Mouse (Mus musculus): Measurements from ENCODE around the gene Ccdc159. TPM values are rescaled to one million over a fixed set of nuclear protein-coding genes. Genes with fewer than 3 reads are reported as not detected.

Ccdc159 gene
- 2.1 TPM for polyA plus RNA-seq (2014; fragmentation: Illumina TruSeq; extraction: RNeasy Lipid Tissue Mini Kit (QIAGEN cat#74804); ENCODE audit: insufficient read depth, low read depth, low replicate concordance)

DNA sequence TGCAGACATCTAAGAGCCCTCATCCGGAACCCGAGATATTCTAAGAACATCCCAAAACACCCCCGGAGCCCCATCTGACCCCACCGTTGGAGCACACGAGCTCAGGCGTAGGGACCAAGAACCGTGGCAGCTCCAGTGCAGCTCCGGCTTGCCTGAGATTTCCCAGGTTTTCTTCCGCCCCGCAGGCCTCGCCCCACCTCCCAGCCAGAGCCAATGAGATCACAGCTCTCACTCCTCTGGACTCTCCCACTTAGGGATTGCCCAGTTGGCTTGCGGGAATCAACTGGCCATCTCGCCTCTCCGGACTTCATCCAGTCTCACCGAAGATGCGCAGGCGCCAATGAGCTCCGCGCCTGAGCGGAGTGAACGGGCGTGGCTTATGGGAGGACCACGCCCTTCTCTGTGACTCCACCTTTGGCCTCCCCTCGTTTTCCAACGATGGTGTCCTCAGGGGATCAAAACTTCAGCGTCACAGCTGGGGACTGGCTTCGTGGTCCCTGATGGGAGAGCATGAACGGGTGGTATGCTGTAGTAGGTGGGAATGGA is at the start of gene Ccdc159, which contains the start of gene Tmem205:
Gene Ccdc159 (plus strand): TSS at position 264 of the 546 bp plus-strand sequence.
Gene Tmem205 (minus strand): TSS at position 349 of the 546 bp plus-strand sequence.

DNA sequence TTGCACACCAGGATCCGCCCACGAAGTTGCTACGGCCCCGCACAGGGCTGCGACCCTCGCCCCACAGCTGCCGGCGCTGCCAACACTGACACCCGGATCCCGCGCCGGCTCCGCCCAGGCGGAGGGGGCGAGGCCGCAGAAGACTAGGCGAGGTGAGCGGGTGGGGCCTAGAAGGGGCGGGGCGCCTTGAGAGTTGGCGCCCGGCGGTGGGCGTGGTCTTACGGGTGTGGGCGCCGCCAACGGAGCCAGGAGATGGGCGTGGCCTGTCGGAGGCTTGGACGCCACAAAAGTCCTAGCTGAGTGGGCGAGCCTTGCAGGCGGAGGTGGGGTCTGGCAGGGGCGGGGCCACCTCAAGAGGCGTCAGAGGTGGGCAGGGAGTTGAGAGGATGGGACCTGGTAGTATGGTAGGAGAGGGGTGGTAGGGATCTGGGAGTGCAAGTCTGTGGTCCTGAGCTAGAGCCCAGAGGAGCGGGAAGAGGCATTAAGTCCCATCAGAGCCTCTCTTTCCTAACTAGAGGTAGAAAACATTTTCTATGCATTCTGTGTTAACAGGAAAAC is 9.2 kb upstream of the Ccdc159 start, which contains the start of gene Rab3d:
Gene Rab3d (minus strand): TSS at position 158 of the 558 bp plus-strand sequence.

DNA sequence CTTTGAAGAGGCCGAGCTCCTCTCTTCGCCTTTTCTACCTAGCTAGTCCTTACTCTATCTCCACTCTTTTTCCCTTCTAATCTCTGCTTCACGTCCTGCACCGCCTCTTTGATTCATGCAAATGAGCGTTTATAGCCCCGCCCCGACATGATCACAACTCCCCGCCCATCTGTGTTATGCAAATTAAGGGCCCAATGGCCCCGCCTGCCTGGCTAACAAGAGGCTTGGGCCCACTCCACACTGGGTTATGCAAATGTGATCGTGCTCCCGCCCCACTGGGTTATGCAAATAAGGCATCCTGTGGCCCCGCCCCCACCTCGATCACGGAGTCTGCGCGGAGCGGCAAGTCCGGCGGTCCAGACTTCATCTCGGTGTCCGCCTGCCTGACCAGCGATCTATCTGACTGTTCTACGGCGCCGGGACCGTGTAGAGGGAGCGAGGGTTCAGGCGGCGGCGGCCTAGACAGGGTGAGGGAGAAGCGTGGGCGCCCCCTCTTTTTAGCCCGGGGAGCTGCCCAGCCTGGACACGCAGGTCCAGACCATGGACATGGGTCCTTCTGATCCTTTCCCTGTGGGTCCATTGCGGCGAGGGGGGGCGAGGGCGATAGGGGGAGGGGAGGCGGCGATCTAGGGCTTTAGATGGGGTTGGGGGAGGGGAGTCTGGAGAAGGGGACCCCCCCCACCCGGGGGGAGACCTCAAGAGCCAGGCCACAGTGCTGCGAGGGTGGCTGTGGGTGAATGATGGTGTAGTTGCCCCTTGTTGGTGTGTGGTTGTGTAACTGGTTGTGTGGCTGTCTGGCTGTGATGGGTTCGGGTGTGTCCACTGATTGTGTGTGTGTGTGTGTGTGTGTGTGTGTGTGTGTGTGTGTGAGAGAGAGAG is 9.7 kb downstream of the Ccdc159 start, which contains the start of gene Plppr2:
Gene Plppr2 (plus strand): TSS at position 342 of the 879 bp plus-strand sequence.

DNA sequence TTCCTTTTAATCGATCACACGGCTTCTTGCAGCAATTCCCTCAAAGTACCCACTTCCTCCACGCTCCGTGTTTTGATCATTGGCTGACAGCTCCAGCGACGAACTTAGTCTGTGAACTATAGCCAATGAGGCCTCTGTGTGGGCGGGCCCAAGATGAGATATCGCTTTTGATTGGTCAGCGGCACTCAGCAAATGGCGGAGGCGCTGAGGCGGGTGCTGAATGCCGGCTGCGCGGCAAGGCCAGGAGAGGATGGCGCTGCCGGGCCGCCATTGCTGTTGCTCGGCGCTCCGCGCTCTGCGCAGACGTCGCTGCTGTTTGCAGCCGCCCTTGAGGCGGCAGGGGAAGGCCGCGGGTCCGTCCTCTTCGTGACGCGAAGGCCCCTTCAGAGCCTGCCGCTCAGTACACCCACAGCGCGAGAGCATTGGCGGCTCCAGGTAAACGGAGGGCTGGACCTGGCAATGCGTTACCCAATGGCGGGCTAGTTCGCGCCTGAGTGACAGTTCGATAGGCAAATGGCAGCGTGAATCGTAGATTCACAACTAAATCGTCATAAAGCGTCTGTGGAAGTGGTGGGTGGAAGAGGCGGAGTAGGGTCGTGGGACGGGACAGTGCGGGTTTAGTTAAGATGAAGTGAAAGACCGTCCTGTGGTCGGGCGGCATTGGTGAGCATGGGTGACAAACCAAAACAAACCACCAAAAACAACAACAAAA is 28.5 kb downstream of the Ccdc159 start, which contains the start of gene Swsap1:
Gene Swsap1 (plus strand): TSS at position 186 of the 712 bp plus-strand sequence.

DNA sequence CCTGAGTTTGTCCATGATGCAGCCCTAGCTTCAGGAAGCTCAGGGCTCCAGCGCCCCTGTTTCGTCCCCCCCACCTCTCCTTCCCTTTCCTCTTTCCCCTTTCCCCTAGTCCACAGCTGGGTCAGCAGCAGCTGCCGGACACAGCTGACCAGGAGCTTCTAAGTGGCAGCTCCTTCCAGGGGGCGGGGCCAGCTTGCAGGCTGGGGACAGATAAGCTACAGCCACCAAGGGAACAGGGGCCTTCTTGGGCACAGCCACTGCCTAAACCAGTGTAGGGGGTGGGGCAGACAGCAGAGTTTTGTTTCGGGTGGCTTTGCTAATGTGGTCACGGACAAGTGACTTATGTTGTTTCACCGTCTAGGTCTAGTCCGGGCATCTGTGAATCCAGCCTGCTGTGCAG is 36.1 kb downstream of the Ccdc159 start, which contains the start of gene Epor:
Gene Epor (minus strand): TSS at position 90 of the 400 bp plus-strand sequence.

Other genes with a start within 250 kb of the Ccdc159 start
- 24.1 TPM for gene Ldlr, start 204.0 kb upstream of the Ccdc159 start, polyA plus RNA-seq (2014; fragmentation: Illumina TruSeq; extraction: RNeasy Lipid Tissue Mini Kit (QIAGEN cat#74804); ENCODE audit: insufficient read depth, low read depth, low replicate concordance)
- gene Spc24, start 167.2 kb upstream of the Ccdc159 start, polyA plus RNA-seq (2014; fragmentation: Illumina TruSeq; extraction: RNeasy Lipid Tissue Mini Kit (QIAGEN cat#74804); ENCODE audit: insufficient read depth, low read depth, low replicate concordance), result 2.4 TPM
- 35.1 TPM for gene Kank2, start 128.7 kb upstream of the Ccdc159 start, polyA plus RNA-seq (2014; fragmentation: Illumina TruSeq; extraction: RNeasy Lipid Tissue Mini Kit (QIAGEN cat#74804); ENCODE audit: insufficient read depth, low read depth, low replicate concordance)
- 3.8 TPM for gene Angptl8, start 92.0 kb upstream of the Ccdc159 start, polyA plus RNA-seq (2014; fragmentation: Illumina TruSeq; extraction: RNeasy Lipid Tissue Mini Kit (QIAGEN cat#74804); ENCODE audit: insufficient read depth, low read depth, low replicate concordance)
- 47.0 TPM for gene Dock6, start 74.8 kb upstream of the Ccdc159 start, polyA plus RNA-seq (2014; fragmentation: Illumina TruSeq; extraction: RNeasy Lipid Tissue Mini Kit (QIAGEN cat#74804); ENCODE audit: insufficient read depth, low read depth, low replicate concordance)
- gene Rab3d, start 9.3 kb upstream of the Ccdc159 start, polyA plus RNA-seq (2014; fragmentation: Illumina TruSeq; extraction: RNeasy Lipid Tissue Mini Kit (QIAGEN cat#74804); ENCODE audit: insufficient read depth, low read depth, low replicate concordance), result 24.0 TPM
- gene Tmem205, start 85 bp downstream of the Ccdc159 start, polyA plus RNA-seq (2014; fragmentation: Illumina TruSeq; extraction: RNeasy Lipid Tissue Mini Kit (QIAGEN cat#74804); ENCODE audit: insufficient read depth, low read depth, low replicate concordance), result 159 TPM
- 2.7 TPM for gene Plppr2, start 9.6 kb downstream of the Ccdc159 start, polyA plus RNA-seq (2014; fragmentation: Illumina TruSeq; extraction: RNeasy Lipid Tissue Mini Kit (QIAGEN cat#74804); ENCODE audit: insufficient read depth, low read depth, low replicate concordance)
- 10.0 TPM for gene Swsap1, start 28.3 kb downstream of the Ccdc159 start, polyA plus RNA-seq (2014; fragmentation: Illumina TruSeq; extraction: RNeasy Lipid Tissue Mini Kit (QIAGEN cat#74804); ENCODE audit: insufficient read depth, low read depth, low replicate concordance)
- 2.8 TPM for gene Epor, start 36.0 kb downstream of the Ccdc159 start, polyA plus RNA-seq (2014; fragmentation: Illumina TruSeq; extraction: RNeasy Lipid Tissue Mini Kit (QIAGEN cat#74804); ENCODE audit: insufficient read depth, low read depth, low replicate concordance)
- gene Rgl3, start 62.0 kb downstream of the Ccdc159 start, polyA plus RNA-seq (2014; fragmentation: Illumina TruSeq; extraction: RNeasy Lipid Tissue Mini Kit (QIAGEN cat#74804); ENCODE audit: insufficient read depth, low read depth, low replicate concordance), result 5.4 TPM
- 3.5 TPM for gene Ccdc151, start 75.2 kb downstream of the Ccdc159 start, polyA plus RNA-seq (2014; fragmentation: Illumina TruSeq; extraction: RNeasy Lipid Tissue Mini Kit (QIAGEN cat#74804); ENCODE audit: insufficient read depth, low read depth, low replicate concordance)
- gene Prkcsh, start 75.3 kb downstream of the Ccdc159 start, polyA plus RNA-seq (2014; fragmentation: Illumina TruSeq; extraction: RNeasy Lipid Tissue Mini Kit (QIAGEN cat#74804); ENCODE audit: insufficient read depth, low read depth, low replicate concordance), result 49.2 TPM
- gene Elavl3, start 124.6 kb downstream of the Ccdc159 start, polyA plus RNA-seq (2014; fragmentation: Illumina TruSeq; extraction: RNeasy Lipid Tissue Mini Kit (QIAGEN cat#74804); ENCODE audit: insufficient read depth, low read depth, low replicate concordance), result not detected
- gene Gm49318, start 143.8 kb downstream of the Ccdc159 start, polyA plus RNA-seq (2014; fragmentation: Illumina TruSeq; extraction: RNeasy Lipid Tissue Mini Kit (QIAGEN cat#74804); ENCODE audit: insufficient read depth, low read depth, low replicate concordance), result not detected
- 6.4 TPM for gene Zfp653, start 143.9 kb downstream of the Ccdc159 start, polyA plus RNA-seq (2014; fragmentation: Illumina TruSeq; extraction: RNeasy Lipid Tissue Mini Kit (QIAGEN cat#74804); ENCODE audit: insufficient read depth, low read depth, low replicate concordance)
- gene Ecsit, start 158.0 kb downstream of the Ccdc159 start, polyA plus RNA-seq (2014; fragmentation: Illumina TruSeq; extraction: RNeasy Lipid Tissue Mini Kit (QIAGEN cat#74804); ENCODE audit: insufficient read depth, low read depth, low replicate concordance), result 15.6 TPM
- gene Cnn1, start 171.7 kb downstream of the Ccdc159 start, polyA plus RNA-seq (2014; fragmentation: Illumina TruSeq; extraction: RNeasy Lipid Tissue Mini Kit (QIAGEN cat#74804); ENCODE audit: insufficient read depth, low read depth, low replicate concordance), result 75.9 TPM
- 186 TPM for gene Elof1, start 189.7 kb downstream of the Ccdc159 start, polyA plus RNA-seq (2014; fragmentation: Illumina TruSeq; extraction: RNeasy Lipid Tissue Mini Kit (QIAGEN cat#74804); ENCODE audit: insufficient read depth, low read depth, low replicate concordance)
- 33.7 TPM for gene Acp5, start 208.2 kb downstream of the Ccdc159 start, polyA plus RNA-seq (2014; fragmentation: Illumina TruSeq; extraction: RNeasy Lipid Tissue Mini Kit (QIAGEN cat#74804); ENCODE audit: insufficient read depth, low read depth, low replicate concordance)
- gene Pigyl, start 229.4 kb downstream of the Ccdc159 start, polyA plus RNA-seq (2014; fragmentation: Illumina TruSeq; extraction: RNeasy Lipid Tissue Mini Kit (QIAGEN cat#74804); ENCODE audit: insufficient read depth, low read depth, low replicate concordance), result 54.3 TPM